Mouse (Mus musculus) lung, adult 2 months (tissue): ENCODE data around the gene Ppfia4.

ENCODE experiments used
- CTCF ChIP-seq: fragments of 200-500 bp; IDR thresholded peaks from 2 replicates; pipeline ENCODE4 v1.5.1; 2011; ENCODE audit warnings: mild to moderate bottlenecking, low read length, control low read depth; ENCODE audit not compliant: insufficient read depth
- POLR2A ChIP-seq: fragments of 200-500 bp; IDR thresholded peaks from 2 replicates; pipeline ENCODE4 v1.6.1; 2011; ENCODE audit warnings: low read depth, mild to moderate bottlenecking, control low read depth, low read length, borderline replicate concordance; ENCODE audit errors: extremely low read depth

DNA sequence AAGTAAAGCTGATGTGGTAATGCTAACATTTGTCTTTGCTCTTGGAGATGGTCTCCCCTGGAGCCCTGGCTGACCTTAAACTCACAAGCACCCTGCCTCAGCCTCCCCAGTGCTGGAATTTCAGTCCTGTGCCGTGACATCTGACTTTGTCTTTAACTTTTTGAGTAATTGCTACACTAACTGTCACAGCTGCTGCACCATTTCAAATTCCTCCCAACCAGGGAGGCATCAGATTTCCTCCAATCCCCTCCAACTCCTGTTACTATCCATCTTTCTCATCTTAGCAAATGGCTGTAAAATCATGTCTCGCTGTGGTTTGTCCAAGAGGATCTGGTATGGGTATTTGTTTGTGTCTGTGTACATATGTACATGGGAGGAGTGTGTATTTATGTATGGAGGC lies 41.4 kb upstream of the Ppfia4 start:
- TF ChIP-seq CTCF (no peak), POLR2A (no peak)
